Mouse (Mus musculus) 416B (cell line): Measurements from ENCODE around the gene Agr2.

Source experiments
- DNase-seq: peaks from one replicate; pipeline ENCODE4 v3.0.0; 2011; ENCODE audit warnings: low read depth

Agr2 gene

GRCm38 (mm10) chr12:35992711-35993110 is at the start of gene Agr2:
TSS of gene Agr2 (plus strand) at chr12:35992907.
- DNase-seq, result no peak

GRCm38 (mm10) chr12:35951757-35952156 is 41.0 kb upstream of the Agr2 start:
- DNase-seq, result no peak

GRCm38 (mm10) chr12:35957235-35957634 is 35.5 kb upstream of the Agr2 start:
- peak; percentile 63 for DNase-seq

GRCm38 (mm10) chr12:35966098-35966767 is 26.5 kb upstream of the Agr2 start:
- DNase-seq, result no peak

- no peak for DNase-seq
Measured at GRCm38 (mm10) chr12:35966768-35967141, 26.0 kb upstream of the Agr2 start.

GRCm38 (mm10) chr12:35975898-35976297 is 16.8 kb upstream of the Agr2 start:
- DNase-seq, result peak; percentile 44

GRCm38 (mm10) chr12:35977633-35978246 is 15.0 kb upstream of the Agr2 start:
- DNase-seq, result no peak

GRCm38 (mm10) chr12:35979625-35980024 is 13.1 kb upstream of the Agr2 start:
- no peak for DNase-seq

GRCm38 (mm10) chr12:35981732-35982360 is 10.9 kb upstream of the Agr2 start:
- peak; percentile 49 for DNase-seq

- peak; percentile 72 for DNase-seq
Measured at GRCm38 (mm10) chr12:35983472-35983871, 9.2 kb upstream of the Agr2 start.

- DNase-seq, result no peak
Measured at GRCm38 (mm10) chr12:35984743-35985142, 8.0 kb upstream of the Agr2 start.

GRCm38 (mm10) chr12:35993583-35993982 is 876 bp downstream of the Agr2 start:
- no peak for DNase-seq

GRCm38 (mm10) chr12:35994098-35994497 is 1.4 kb downstream of the Agr2 start:
- no peak for DNase-seq

- peak; percentile 68 for DNase-seq
Measured at GRCm38 (mm10) chr12:35995799-35996198, 3.1 kb downstream of the Agr2 start.

GRCm38 (mm10) chr12:36004714-36005113 is 12.0 kb downstream of the Agr2 start:
- no peak for DNase-seq

- DNase-seq, result no peak
Measured at GRCm38 (mm10) chr12:36007581-36007980, 14.9 kb downstream of the Agr2 start.

- DNase-seq, result no peak
Measured at GRCm38 (mm10) chr12:36008364-36009047, 15.8 kb downstream of the Agr2 start.

GRCm38 (mm10) chr12:36013216-36013910 is 20.7 kb downstream of the Agr2 start:
- no peak for DNase-seq

- no peak for DNase-seq
Measured at GRCm38 (mm10) chr12:36017791-36018190, 25.1 kb downstream of the Agr2 start.

GRCm38 (mm10) chr12:36019572-36019971 is 26.9 kb downstream of the Agr2 start:
- DNase-seq, result peak; percentile 72

GRCm38 (mm10) chr12:36020081-36020480 is 27.4 kb downstream of the Agr2 start:
- DNase-seq, result no peak

- DNase-seq, result no peak
Measured at GRCm38 (mm10) chr12:36020710-36021109, 28.0 kb downstream of the Agr2 start.
